Mouse (Mus musculus) heart, adult 2 months (tissue): ENCODE measurements at regions not wholly inside any gene's neighbourhood (a gene's known extent, or its start where the extent isn't known, plus 50 kb on each side); places are given as distances from the start of the nearest gene placed in this dataset.

Source experiments
- EP300 ChIP-seq: fragments of 200-500 bp; IDR thresholded peaks from 2 replicates; pipeline ENCODE4 v1.6.1; 2011; ENCODE audit warnings: low read depth, low read length, control low read depth; ENCODE audit not compliant: insufficient read depth
- POLR2A ChIP-seq: fragments of 200-500 bp; IDR thresholded peaks from 2 replicates; pipeline ENCODE4 v1.6.1; 2011; ENCODE audit warnings: mild to moderate bottlenecking, low read depth, low read length, control low read depth; ENCODE audit not compliant: insufficient read depth

- TF ChIP-seq EP300 (peak; percentile 76), POLR2A (no peak)
Measured at GRCm38 (mm10) chr11:57934391-57934850, 74.4 kb upstream of the Larp1 start.
